Mouse (Mus musculus): ENCODE data around the gene Mmp7. TPM values are rescaled to one million over a fixed set of nuclear protein-coding genes. Genes with fewer than 3 reads are reported as not detected.

The Mmp7 gene
- total RNA-seq, 2 experiments from 2014 or later, result not detected

- DNase-seq (ENCODE audit: low spot score), result no peak
Measured at GRCm38 (mm10) chr9:7742696-7743095, 50.8 kb downstream of the Mmp7 start.

GRCm38 (mm10) chr9:7744156-7744555 is 52.3 kb downstream of the Mmp7 start:
- DNase-seq (ENCODE audit: low spot score), result no peak

DNA sequence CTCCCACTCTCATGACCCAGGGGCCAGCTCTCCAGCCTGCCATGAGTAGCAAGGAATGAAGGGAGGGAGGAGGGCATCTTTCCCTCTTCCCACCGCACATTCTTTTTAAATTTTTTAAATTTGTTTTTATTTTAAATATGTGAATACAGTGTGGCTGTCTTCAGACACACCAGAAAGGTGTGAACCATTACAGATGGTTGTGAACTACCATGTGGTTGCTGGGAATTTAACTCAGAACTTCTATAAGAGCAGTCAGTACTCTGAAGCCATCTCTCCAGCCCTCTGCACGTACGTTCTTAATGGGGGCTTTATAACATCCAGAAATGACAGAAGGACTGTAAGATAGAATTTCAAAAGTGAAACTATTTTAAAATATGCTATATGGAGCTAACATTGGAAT is 57.0 kb downstream of the Mmp7 start:
- DNase-seq (ENCODE audit: low spot score), result no peak

Other genes starting within 250 kb of the Mmp7 start
- under 1 TPM; 0.32 to 0.33 TPM for gene Mmp3, start 246.3 kb upstream of the Mmp7 start, total RNA-seq (2021)
- gene Mmp10, start 189.7 kb upstream of the Mmp7 start, total RNA-seq (2021), result not detected
- not detected for gene Mmp8, start 133.6 kb upstream of the Mmp7 start, total RNA-seq (2021)
- gene Mmp27, start 120.7 kb upstream of the Mmp7 start, total RNA-seq (2021), result under 1 TPM in 1 of 2 experiments, not detected in 1; 0.23 TPM
- gene Mmp20, start 63.9 kb upstream of the Mmp7 start, total RNA-seq (2021), result not detected
- gene Tmem123, start 72.0 kb downstream of the Mmp7 start, total RNA-seq (2021), result 10 to 100 TPM; 23.2 to 24.6 TPM
- 10 to 100 TPM; 17.5 to 21.1 TPM for gene Birc2, start 145.0 kb downstream of the Mmp7 start, total RNA-seq (2021)
- 10 to 100 TPM in 1 of 2 experiments, 1 to 10 TPM in 1; 7.4 to 10.3 TPM for gene Birc3, start 181.1 kb downstream of the Mmp7 start, total RNA-seq (2021)

Data from gastrocnemius, adult 18-20 months (tissue).